Comparison of ENCODE assay signal across 17 mouse cellular contexts in the genomic region with DNA sequence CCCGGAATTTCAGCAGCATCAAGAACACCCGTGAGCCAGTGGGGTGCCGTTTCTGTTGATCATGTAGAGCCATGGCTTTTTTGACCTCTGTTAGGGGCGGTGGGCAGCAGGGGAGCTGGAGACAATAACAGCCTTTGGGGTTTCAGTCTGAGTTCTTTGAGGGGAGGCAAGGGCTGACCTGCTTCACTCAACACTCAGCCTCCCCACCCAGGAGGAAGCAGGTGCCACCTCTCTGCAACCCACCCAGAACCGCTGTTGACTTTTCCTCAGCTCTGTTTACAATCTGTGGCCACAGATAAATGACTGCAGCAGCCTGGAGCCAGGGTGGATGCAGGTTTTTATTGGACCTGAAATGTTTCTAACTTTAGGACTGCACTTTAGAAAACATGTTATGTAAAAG. TPM values are rescaled to one million over a fixed set of nuclear protein-coding genes. Genes with fewer than 3 reads are reported as not detected.
DNase-seq lines count a peak whose midpoint lies in the region; ATAC-seq and TF ChIP-seq lines count a peak whose summit lies in the region.
"Had no signal": no experiment of that assay in that cellular context is flagged by ENCODE, and none has a peak within 500 bp of the region (broad histone marks: within the 10 kb centered on the region; RNA-seq: fewer than 3 reads in every experiment).

No protein-coding gene starts in this region.

- no peaks in the 10 kb centered on the region for H3K27me3 ChIP-seq in liver, embryonic 12.5 days (replicated peaks)
- no peaks in the 10 kb centered on the region for H3K27me3 ChIP-seq in liver, embryonic 11.5 days (replicated peaks; ENCODE audit: control insufficient read depth, insufficient read depth, low read length)
- no peaks in the 10 kb centered on the region for H3K27me3 ChIP-seq in embryonic facial prominence, embryonic 13.5 days
- H3K27me3 ChIP-seq in intestine, postnatal 0 days (replicated peaks; ENCODE audit: control insufficient read depth, insufficient read depth, low read length), result no peaks in the 10 kb centered on the region
- no peaks in the 10 kb centered on the region for H3K27me3 ChIP-seq in stomach, embryonic 15.5 days (replicated peaks)
- H3K27me3 ChIP-seq: heart, embryonic 13.5 days; limb, embryonic 15.5 days; megakaryocyte, embryonic 14.5 days; neural tube, embryonic 13.5 days had no signal

- no peaks in the 10 kb centered on the region for H3K36me3 ChIP-seq in liver, embryonic 12.5 days
- no peaks in the 10 kb centered on the region for H3K36me3 ChIP-seq in liver, embryonic 11.5 days (ENCODE audit: control insufficient read depth, insufficient read depth, low read length)
- H3K36me3 ChIP-seq in embryonic facial prominence, embryonic 13.5 days, result no peaks in the 10 kb centered on the region
- H3K36me3 ChIP-seq in intestine, postnatal 0 days (ENCODE audit: control insufficient read depth, insufficient read depth), result no peaks in the 10 kb centered on the region
- H3K36me3 ChIP-seq in stomach, embryonic 15.5 days, result no peaks in the 10 kb centered on the region
- H3K36me3 ChIP-seq: heart, embryonic 13.5 days; limb, embryonic 15.5 days; neural tube, embryonic 13.5 days had no signal

- no peak overlapping the region for H3K9ac ChIP-seq in liver, embryonic 12.5 days
- H3K9ac ChIP-seq in liver, embryonic 11.5 days (ENCODE audit: low read depth, low read length), result no peak overlapping the region
- H3K9ac ChIP-seq in embryonic facial prominence, embryonic 13.5 days, result no peak overlapping the region
- no peak overlapping the region for H3K9ac ChIP-seq in intestine, postnatal 0 days (ENCODE audit: low read depth, low read length)
- no peak overlapping the region for H3K9ac ChIP-seq in stomach, embryonic 15.5 days
- H3K9ac ChIP-seq: heart, embryonic 13.5 days; limb, embryonic 15.5 days; neural tube, embryonic 13.5 days had no signal

- ATAC-seq in liver, embryonic 12.5 days, result no peak
- ATAC-seq in liver, embryonic 11.5 days (replicated peaks; ENCODE audit: low FRiP score), result no peak
- ATAC-seq in embryonic facial prominence, embryonic 13.5 days (ENCODE audit: insufficient number of reproducible peaks, insufficient read depth, low FRiP score, low TSS enrichment, low read depth), result no peak
- ATAC-seq in intestine, postnatal 0 days, result 0 out of 2 replicates have a peak, but pooled peaks have one; percentile 42
- ATAC-seq in stomach, embryonic 15.5 days (ENCODE audit: insufficient read depth, low FRiP score, low read depth), result peak; percentile 70
- ATAC-seq: activated CD4-positive, CD25-positive, alpha-beta regulatory T cell, adult 4 months; CD4-positive, CD25-positive, alpha-beta regulatory T cell, adult 4 months had no signal

- TF ChIP-seq CTCF in intestine, postnatal 0 days (IDR thresholded peaks at IDR 0.05; ENCODE audit: low read depth), result no peak

- no peaks in the 10 kb centered on the region for H3K9me3 ChIP-seq in liver, embryonic 12.5 days (replicated peaks)
- H3K9me3 ChIP-seq in liver, embryonic 11.5 days (ENCODE audit: control insufficient read depth, low read length), result no peaks in the 10 kb centered on the region
- no peaks in the 10 kb centered on the region for H3K9me3 ChIP-seq in embryonic facial prominence, embryonic 13.5 days
- H3K9me3 ChIP-seq in intestine, postnatal 0 days (ENCODE audit: control insufficient read depth), result no peaks in the 10 kb centered on the region
- no peaks in the 10 kb centered on the region for H3K9me3 ChIP-seq in stomach, embryonic 15.5 days
- H3K9me3 ChIP-seq: heart, embryonic 13.5 days; limb, embryonic 15.5 days; neural tube, embryonic 13.5 days had no signal

- peak overlapping the region; percentile 6; the same call in 1 of the 2 replicates for H3K4me2 ChIP-seq in liver, embryonic 12.5 days
- no peak overlapping the region for H3K4me2 ChIP-seq in liver, embryonic 11.5 days
- H3K4me2 ChIP-seq in embryonic facial prominence, embryonic 13.5 days, result no peak overlapping the region
- no peak overlapping the region for H3K4me2 ChIP-seq in intestine, postnatal 0 days (replicated peaks; ENCODE audit: low read depth)
- peak overlapping the region; percentile 16; the same call in 1 of the 2 replicates for H3K4me2 ChIP-seq in stomach, embryonic 15.5 days
- H3K4me2 ChIP-seq: heart, embryonic 13.5 days; limb, embryonic 15.5 days; neural tube, embryonic 13.5 days had no signal

- no peak overlapping the region for H3K4me3 ChIP-seq in liver, embryonic 12.5 days
- H3K4me3 ChIP-seq in liver, embryonic 11.5 days (ENCODE audit: low read depth, low read length), result no peak overlapping the region
- no peak overlapping the region for H3K4me3 ChIP-seq in embryonic facial prominence, embryonic 13.5 days
- no peak overlapping the region for H3K4me3 ChIP-seq in intestine, postnatal 0 days (ENCODE audit: low read depth, low read length)
- no peak overlapping the region for H3K4me3 ChIP-seq in stomach, embryonic 15.5 days (replicated peaks)
- H3K4me3 ChIP-seq: heart, embryonic 13.5 days; left cerebral cortex, adult 2 months; limb, embryonic 15.5 days; megakaryocyte, embryonic 14.5 days; neural tube, embryonic 13.5 days had no signal

- no peak for DNase-seq in liver, embryonic 11.5 days (ENCODE audit: low spot score)
- DNase-seq in right cerebral cortex, postnatal 36 days (ENCODE audit: low spot score in 2 of 2), result no peak
- DNase-seq in adrenal gland, adult 18-20 months (ENCODE audit: low spot score in 2 of 2), result no peak
- DNase-seq: cerebellum, adult 11-12 months; kidney, adult 18-20 months had no signal

- no peaks in the 10 kb centered on the region for H3K4me1 ChIP-seq in liver, embryonic 12.5 days
- no peaks in the 10 kb centered on the region; the same call in 1 of the 2 replicates for H3K4me1 ChIP-seq in liver, embryonic 11.5 days (replicated peaks; ENCODE audit: control insufficient read depth, insufficient read depth, low read length)
- H3K4me1 ChIP-seq in embryonic facial prominence, embryonic 13.5 days, result peaks cover 6% of the 10 kb centered on the region; the same call in 1 of the 2 replicates
- peaks cover 11% of the 10 kb centered on the region; the same call in 1 of the 2 replicates for H3K4me1 ChIP-seq in intestine, postnatal 0 days (replicated peaks; ENCODE audit: control insufficient read depth, insufficient read depth, low read length)
- peaks cover 12% of the 10 kb centered on the region; the same call in 1 of the 2 replicates for H3K4me1 ChIP-seq in stomach, embryonic 15.5 days
- H3K4me1 ChIP-seq: megakaryocyte, embryonic 14.5 days; neural tube, embryonic 13.5 days had no signal

- WGBS in liver, embryonic 12.5 days (ENCODE audit: insufficient replicate concordance), result 38% methylated on average over 5 of the region's 5 CpGs
- WGBS in liver, embryonic 11.5 days, result 44% methylated on average over 5 of the region's 5 CpGs
- WGBS in embryonic facial prominence, embryonic 13.5 days, result 19% methylated on average over 5 of the region's 5 CpGs
- 28% methylated on average over 5 of the region's 5 CpGs for WGBS in intestine, postnatal 0 days
- 21% methylated on average over 5 of the region's 5 CpGs for WGBS in stomach, embryonic 15.5 days

- no peak overlapping the region for H3K27ac ChIP-seq in liver, embryonic 12.5 days
- no peak overlapping the region for H3K27ac ChIP-seq in liver, embryonic 11.5 days (ENCODE audit: low read depth, low read length)
- H3K27ac ChIP-seq in embryonic facial prominence, embryonic 13.5 days, result peak overlapping the region; percentile 2; the same call in 1 of the 2 replicates
- H3K27ac ChIP-seq in intestine, postnatal 0 days (ENCODE audit: low read depth, low read length), result no peak overlapping the region
- H3K27ac ChIP-seq in stomach, embryonic 15.5 days, result peak overlapping the region; percentile 68
- H3K27ac ChIP-seq: heart, embryonic 13.5 days; left cerebral cortex, adult 2 months; limb, embryonic 15.5 days; neural tube, embryonic 13.5 days had no signal

RNA-seq across cellular contexts. Expression of a gene that starts 29.4 kb away (rescaled TPM):
- polyA plus RNA-seq in liver, embryonic 12.5 days (2016; fragmentation: Nextera tagmentation; extraction: Ambion mirVana), result 0.15 and 0.28 TPM in 2 replicates
- polyA plus RNA-seq in liver, embryonic 11.5 days (2014; fragmentation: Nextera tagmentation; extraction: Ambion mirVana), result 0.70 TPM in 1 of 2 replicates, not detected in the other
- 1.5 and 1.9 TPM in 2 replicates for polyA plus RNA-seq in embryonic facial prominence, embryonic 13.5 days (2015; fragmentation: Nextera tagmentation; extraction: Ambion mirVana)
- 0.09 TPM in 1 of 2 replicates, not detected in the other for polyA plus RNA-seq in intestine, postnatal 0 days (2015; fragmentation: Nextera tagmentation; extraction: Ambion mirVana)
- 0.95 and 1.2 TPM in 2 replicates for polyA plus RNA-seq in stomach, embryonic 15.5 days (2015; fragmentation: Nextera tagmentation; extraction: Ambion mirVana)
- under 1 TPM in 1 of 2 experiments, not detected in 1; 0.42 TPM for total RNA-seq in adrenal gland, adult 18-20 months (2021)
- total RNA-seq: left cerebral cortex, adult 2 months had no signal
- polyA plus RNA-seq: activated CD4-positive, CD25-positive, alpha-beta regulatory T cell, adult 4 months; large intestine, adult 2 months had no signal

Comparison
In these comparisons a context has a peak if more than half of its experiments do, and no peak if none do; other contexts are left out.
1. H3K4me2 ChIP-seq: peak in liver, embryonic 12.5 days (single experiment) and stomach, embryonic 15.5 days (single experiment); none in liver, embryonic 11.5 days (single experiment), embryonic facial prominence, embryonic 13.5 days (single experiment) and intestine, postnatal 0 days (single experiment).
2. ATAC-seq: peak in intestine, postnatal 0 days (single experiment) and stomach, embryonic 15.5 days (single experiment); none in liver, embryonic 12.5 days (single experiment), liver, embryonic 11.5 days (single experiment) and embryonic facial prominence, embryonic 13.5 days (single experiment).
3. H3K27ac ChIP-seq: peak in embryonic facial prominence, embryonic 13.5 days (single experiment) and stomach, embryonic 15.5 days (single experiment); none in liver, embryonic 12.5 days (single experiment), liver, embryonic 11.5 days (single experiment) and intestine, postnatal 0 days (single experiment).